Mouse (Mus musculus) cortical plate, adult 2 months (tissue): Measurements from ENCODE around the gene Fgf22.

ENCODE experiments used
- CTCF ChIP-seq: fragments of 200-500 bp; IDR thresholded peaks from 2 replicates; pipeline ENCODE4 v1.5.1; 2011; ENCODE audit warnings: mild to moderate bottlenecking, control low read depth, low read length; ENCODE audit not compliant: insufficient read depth; ENCODE audit errors: extremely low read depth
- POLR2A ChIP-seq: fragments of 200-500 bp; IDR thresholded peaks from 2 replicates; pipeline ENCODE4 v1.6.1; 2011; ENCODE audit warnings: mild to moderate bottlenecking, low read length, control low read depth; ENCODE audit not compliant: insufficient read depth; ENCODE audit errors: extremely low read depth

- no peak for TF ChIP-seq POLR2A
- no peak for TF ChIP-seq CTCF
Observed at GRCm38 (mm10) chr10:79802331-79802971, 47.6 kb downstream of the Fgf22 start.
